Mouse (Mus musculus) CH12.LX (cell line): ENCODE data around the gene Cfl2.

Experiments used
- CTCF ChIP-seq, 2 experiments: IDR thresholded peaks in 1 of 2; conservative IDR thresholded peaks in 1 of 2; 2 replicates each; pipeline ENCODE4 v1.5.1; 2011 to 2012; ENCODE audit warnings: low read depth in 2 of 2, low read length in 2 of 2, improper control_type of control experiment in 1 of 2, inconsistent platforms in 1 of 2, mild to moderate bottlenecking in 1 of 2, moderate library complexity in 1 of 2
- EP300 ChIP-seq: IDR thresholded peaks from 2 replicates; pipeline ENCODE4 v1.6.1; 2011; ENCODE audit warnings: low read length, improper control_type of control experiment
- ETS1 ChIP-seq: conservative IDR thresholded peaks from 2 replicates; pipeline ENCODE4 v1.6.1; 2012; ENCODE audit warnings: low read depth, mild to moderate bottlenecking, inconsistent platforms, low read length, improper control_type of control experiment, moderate library complexity
- IRF4 ChIP-seq: IDR thresholded peaks from 2 replicates; pipeline ENCODE4 v1.6.1; 2014; ENCODE audit warnings: low read depth, mild to moderate bottlenecking, inconsistent platforms, low read length, improper control_type of control experiment
- KAT2A ChIP-seq: IDR thresholded peaks from 2 replicates; pipeline ENCODE4 v1.6.1; 2012; ENCODE audit warnings: low read length, improper control_type of control experiment, inconsistent platforms; ENCODE audit not compliant: insufficient replicate concordance
- MEF2A ChIP-seq: IDR thresholded peaks from 2 replicates; pipeline ENCODE4 v1.6.1; 2014; ENCODE audit warnings: low read depth, mild to moderate bottlenecking, inconsistent platforms, low read length, improper control_type of control experiment, borderline replicate concordance
- NRF1 ChIP-seq: IDR thresholded peaks from 2 replicates; pipeline ENCODE4 v1.6.1; 2014; ENCODE audit warnings: low read depth, mild to moderate bottlenecking, inconsistent platforms, low read length, improper control_type of control experiment, moderate library complexity
- POLR2A ChIP-seq: IDR thresholded peaks from 2 replicates; pipeline ENCODE4 v1.6.1; 2011; ENCODE audit warnings: low read depth, mild to moderate bottlenecking, improper control_type of control experiment, low read length
- RAD21 ChIP-seq: IDR thresholded peaks from 2 replicates; pipeline ENCODE4 v1.6.1; 2011; ENCODE audit warnings: low read depth, mild to moderate bottlenecking, low read length, improper control_type of control experiment, moderate library complexity
- RCOR1 ChIP-seq: conservative IDR thresholded peaks from 2 replicates; pipeline ENCODE4 v1.6.1; 2012; ENCODE audit warnings: low read depth, mild to moderate bottlenecking, inconsistent platforms, low read length, improper control_type of control experiment
- UBTF ChIP-seq: IDR thresholded peaks from 2 replicates; pipeline ENCODE4 v1.6.1; 2012; ENCODE audit warnings: low read depth, mild to moderate bottlenecking, inconsistent platforms, low read length, improper control_type of control experiment, moderate library complexity
- USF1 ChIP-seq: IDR thresholded peaks from 2 replicates; pipeline ENCODE4 v1.6.1; 2014; ENCODE audit warnings: low read depth, mild to moderate bottlenecking, inconsistent platforms, low read length, improper control_type of control experiment
- ZC3H11A ChIP-seq: IDR thresholded peaks from 2 replicates; pipeline ENCODE4 v1.6.1; 2012; ENCODE audit warnings: low read depth, mild to moderate bottlenecking, inconsistent platforms, low read length, improper control_type of control experiment
- ZKSCAN1 ChIP-seq: IDR thresholded peaks from 2 replicates; pipeline ENCODE4 v1.6.1; 2012; ENCODE audit warnings: low read depth, inconsistent platforms, low read length, improper control_type of control experiment, borderline replicate concordance

DNA sequence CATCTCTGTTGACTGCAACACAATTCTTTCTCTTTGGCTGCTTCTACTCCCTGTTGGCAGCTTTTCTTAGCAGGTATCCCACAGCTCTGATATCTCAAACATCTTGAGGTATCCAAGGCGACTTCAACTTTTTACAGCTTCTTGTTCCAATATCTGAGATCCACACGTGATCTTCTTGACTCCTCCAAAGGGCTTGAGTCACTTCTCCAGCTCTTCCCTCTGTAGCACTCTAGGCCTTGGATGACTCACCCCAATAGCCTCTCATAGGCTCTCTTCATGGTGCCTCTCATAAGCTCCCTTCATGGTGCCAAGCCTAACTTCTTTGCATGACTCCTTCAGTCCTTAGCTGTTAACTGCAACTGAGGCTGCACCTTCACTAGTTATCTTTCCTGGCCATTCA lies 22.9 kb downstream of the Cfl2 start:
- TF ChIP-seq ZKSCAN1 (no peak), POLR2A (no peak), UBTF (no peak), KAT2A (no peak), RCOR1 (no peak), CTCF (conservative IDR thresholded peaks at IDR 0.05 in 1 of 2, IDR thresholded peaks at IDR 0.05 in 1 of 2; ENCODE audit: low read depth in 2 of 2, low read length in 2 of 2) (no peak), RAD21 (no peak), ETS1 (no peak), NRF1 (no peak), IRF4 (no peak), ZC3H11A (no peak), USF1 (no peak), MEF2A (no peak), EP300 (no peak)
